Mouse (Mus musculus) mouse trophoblast stem cell (cell line): ENCODE measurements around the gene Cdkl2.

Source experiments
- in situ Hi-C, 2 experiments: fragments of 300-500 bp; cut with MseI, MboI; formaldehyde crosslinking; loops; 2 replicates in 1 of 2; 3 replicates in 1 of 2; pipeline ENCODE4 v1.15.1; 2025

The Cdkl2 gene

GRCm38 (mm10) chr5:92043783-92044182 is at the start of gene Cdkl2:
Cdkl2 (minus strand) TSS chr5:92043883.
- in situ Hi-C loops, result no loop called here

GRCm38 (mm10) chr5:92087469-92087868 is 43.8 kb upstream of the Cdkl2 start:
- in situ Hi-C loops, result no loop called here

GRCm38 (mm10) chr5:92085821-92086550 is 42.3 kb upstream of the Cdkl2 start:
- in situ Hi-C loops, result no loop called here

- in situ Hi-C loops, result no loop called here
These were observed 41.6 kb upstream of the Cdkl2 start for GRCm38 (mm10) chr5:92085246-92085645.

- in situ Hi-C loops, result no loop called here
These were observed 39.8 kb upstream of the Cdkl2 start, which contains the start of gene G3bp2 for GRCm38 (mm10) chr5:92083417-92084038. G3bp2 (minus strand) TSS chr5:92083719.

GRCm38 (mm10) chr5:92082821-92083401 is 39.2 kb upstream of the Cdkl2 start:
- in situ Hi-C loops, result no loop called here

- in situ Hi-C loops, result no loop called here
These were observed 37.6 kb upstream of the Cdkl2 start for GRCm38 (mm10) chr5:92081326-92081725.

- in situ Hi-C loops, result no loop called here
These were observed 36.7 kb upstream of the Cdkl2 start for GRCm38 (mm10) chr5:92080400-92080799.

GRCm38 (mm10) chr5:92079304-92079703 is 35.6 kb upstream of the Cdkl2 start:
- in situ Hi-C loops, result loop anchor here in 1 of 2 experiments (5.0 kb wide), 1 partner anchor 38 kb away; no protein-coding TSS in a partner anchor

GRCm38 (mm10) chr5:92078751-92079150 is 35.1 kb upstream of the Cdkl2 start:
- in situ Hi-C loops, result loop anchor here in 1 of 2 experiments (5.0 kb wide), 1 partner anchor 39 kb away; no protein-coding TSS in a partner anchor

- in situ Hi-C loops, result loop anchor here in 1 of 2 experiments (5.0 kb wide), 1 partner anchor 41 kb away; no protein-coding TSS in a partner anchor
These were observed 32.6 kb upstream of the Cdkl2 start for GRCm38 (mm10) chr5:92076273-92076672.

- in situ Hi-C loops, result no loop called here
These were observed 30.4 kb upstream of the Cdkl2 start for GRCm38 (mm10) chr5:92074061-92074460.

- in situ Hi-C loops, result no loop called here
These were observed 19.5 kb upstream of the Cdkl2 start for GRCm38 (mm10) chr5:92063192-92063591.

GRCm38 (mm10) chr5:92052866-92053265 is 9.2 kb upstream of the Cdkl2 start:
- in situ Hi-C loops, result no loop called here

GRCm38 (mm10) chr5:92050419-92050818 is 6.7 kb upstream of the Cdkl2 start:
- in situ Hi-C loops, result no loop called here

GRCm38 (mm10) chr5:92042377-92043348 is 1.0 kb downstream of the Cdkl2 start:
- in situ Hi-C loops, result no loop called here

- in situ Hi-C loops, result no loop called here
These were observed 23.7 kb downstream of the Cdkl2 start for GRCm38 (mm10) chr5:92019960-92020359.

- in situ Hi-C loops, result no loop called here
These were observed 31.9 kb downstream of the Cdkl2 start for GRCm38 (mm10) chr5:92011756-92012155.

GRCm38 (mm10) chr5:92009827-92010226 is 33.9 kb downstream of the Cdkl2 start:
- in situ Hi-C loops, result no loop called here

GRCm38 (mm10) chr5:92003011-92003410 is 40.7 kb downstream of the Cdkl2 start:
- in situ Hi-C loops, result no loop called here

GRCm38 (mm10) chr5:92000770-92001169 is 42.9 kb downstream of the Cdkl2 start:
- in situ Hi-C loops, result no loop called here
